21 mouse cellular contexts compared by ENCODE assay signal in genomic region chr2:147954183-147954582, GRCm38 (mm10).
"Had no signal": no experiment of that assay in that cellular context is flagged by ENCODE, and none has a peak within 500 bp of the region (broad histone marks: within the 10 kb centered on the region; RNA-seq: fewer than 3 reads in every experiment).

No protein-coding gene starts in this region.

- H3K27me3 ChIP-seq: limb, embryonic 12.5 days; limb, embryonic 15.5 days; megakaryocyte, embryonic 14.5 days; midbrain, embryonic 13.5 days had no signal

- H3K4me2 ChIP-seq: limb, embryonic 12.5 days; limb, embryonic 15.5 days; liver, embryonic 11.5 days; lung, embryonic 14.5 days; midbrain, embryonic 13.5 days had no signal

- H3K4me3 ChIP-seq: layer of hippocampus, adult 2 months; limb, embryonic 12.5 days; limb, embryonic 15.5 days; megakaryocyte, embryonic 14.5 days; midbrain, embryonic 10.5 days; midbrain, embryonic 13.5 days had no signal

- H3K36me3 ChIP-seq: limb, embryonic 12.5 days; limb, embryonic 15.5 days; midbrain, embryonic 10.5 days; midbrain, embryonic 13.5 days had no signal

- DNase-seq: kidney, adult 2 months; kidney, postnatal 25 days; layer of hippocampus, adult 9-11 months; left cerebral cortex, postnatal 4 days; liver, postnatal 0 days; lung, embryonic 14.5 days; lung, postnatal 10 days; lung, postnatal 36 days; right cerebral cortex, adult 18-20 months; right cerebral cortex, postnatal 14 days; right cerebral cortex, postnatal 4 days; thymus, adult 2 months; thymus, postnatal 14 days; thymus, postnatal 4 days had no signal
